Mouse (Mus musculus): ENCODE data around the gene Esp8. TPM values are rescaled to one million over a fixed set of nuclear protein-coding genes. Genes with fewer than 3 reads are reported as not detected.

Esp8 gene
- polyA plus RNA-seq, 1 experiment, result not detected

DNA sequence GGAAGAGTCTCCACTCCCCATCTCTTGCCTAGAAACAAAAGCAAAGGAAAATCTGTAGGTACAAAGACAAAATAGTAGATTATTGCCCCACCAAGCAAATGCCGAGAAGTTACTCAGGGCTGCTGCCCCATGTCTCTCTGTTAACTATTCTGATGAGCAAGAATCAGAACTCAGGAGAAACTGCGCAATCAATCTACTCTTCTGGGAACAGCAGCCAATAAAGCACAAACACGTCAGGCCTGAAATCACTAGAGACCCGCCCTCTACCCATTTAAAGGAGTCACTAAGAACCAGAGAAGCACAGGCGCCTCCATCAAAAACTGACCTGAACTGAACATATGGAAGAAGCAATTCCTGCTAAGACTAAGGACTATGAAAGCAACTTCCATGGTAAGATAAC, 41.4 kb downstream of the Esp8 start, which contains the start of gene Esp6:
Gene Esp6 (plus strand): TSS at position 301 of the 400 bp plus-strand sequence.
- H3K36me3 ChIP-seq (ENCODE audit: control insufficient read depth, insufficient read depth), result no peaks in the 10 kb centered on the region
- no peaks in the 10 kb centered on the region for H3K27me3 ChIP-seq (ENCODE audit: control insufficient read depth, insufficient read depth, insufficient read length)
- H3K4me2 ChIP-seq (ENCODE audit: low read depth), result no peak within 1 kb of the TSS
- H3K79me2 ChIP-seq (ENCODE audit: control insufficient read depth, insufficient read depth), result no peaks in the 10 kb centered on the region
- no peak within 1 kb of the TSS for H3K4me3 ChIP-seq
- H3ac ChIP-seq (ENCODE audit: control insufficient read depth, insufficient read length), result no peak within 1 kb of the TSS
- TF ChIP-seq TCF12 (IDR thresholded peaks at IDR 0.05; ENCODE audit: insufficient read depth, poor library complexity, severe bottlenecking), result no peak
- no peak for TF ChIP-seq CEBPB (IDR thresholded peaks at IDR 0.05; ENCODE audit: insufficient read depth, poor library complexity, severe bottlenecking)
- TF ChIP-seq E2F4 (IDR thresholded peaks at IDR 0.05; ENCODE audit: insufficient read depth), result no peak
- no peak for TF ChIP-seq MYOG (IDR thresholded peaks at IDR 0.05; ENCODE audit: control insufficient read depth in 1 of 3, insufficient read depth in 1 of 3, insufficient read length in 2 of 3, low read depth in 2 of 3)
- no peak for TF ChIP-seq POLR2A (IDR thresholded peaks at IDR 0.05; ENCODE audit: insufficient read length, low read depth)
- no peak for TF ChIP-seq USF1 (IDR thresholded peaks at IDR 0.05; ENCODE audit: low read depth)
- no peak for TF ChIP-seq MAX (IDR thresholded peaks at IDR 0.05; ENCODE audit: low read depth)
- no peak for TF ChIP-seq REST (IDR thresholded peaks at IDR 0.05; ENCODE audit: insufficient read depth, insufficient read length)

Other genes with a start within 250 kb of the Esp8 start
- gene Crisp1, start 200.8 kb upstream of the Esp8 start, polyA plus RNA-seq (2012; fragmentation: generic; extraction: Trizol), result not detected
- gene Esp6, start 41.5 kb downstream of the Esp8 start, polyA plus RNA-seq (2012; fragmentation: generic; extraction: Trizol), result not detected
- gene Esp4, start 78.6 kb downstream of the Esp8 start, polyA plus RNA-seq (2012; fragmentation: generic; extraction: Trizol), result not detected
- gene Esp3, start 112.1 kb downstream of the Esp8 start, polyA plus RNA-seq (2012; fragmentation: generic; extraction: Trizol), result not detected
- not detected for gene Esp1, start 207.1 kb downstream of the Esp8 start, polyA plus RNA-seq (2012; fragmentation: generic; extraction: Trizol)